Mouse (Mus musculus) frontal cortex, adult 2 months (tissue): ENCODE data around the gene Mrpl22. TPM values are rescaled to one million over a fixed set of nuclear protein-coding genes. Genes with fewer than 3 reads are reported as not detected.
A peak's percentile ranks its signal among the peaks of the same experiment; 100 is the strongest.

ENCODE experiments used
- DNase-seq, 2 experiments: peaks; one replicate each; pipeline ENCODE4 v3.0.0; 2022; ENCODE audit warnings: low spot score in 1 of 2; ENCODE audit errors: extremely low spot score in 1 of 2
- polyA plus RNA-seq: library from polyadenylated mRNA; depleted of rRNA; stranded (reverse); fragments of >200 nt; gene quantifications from 2 replicates; pipeline ENCODE4 v1.2.3, GENCODE M21; 2012; rRNA removed

Gene Mrpl22
- 45.4 and 58.9 TPM in 2 replicates for polyA plus RNA-seq

GRCm38 (mm10) chr11:58171459-58172091, at the start of gene Mrpl22:
Gene Mrpl22 (plus strand): TSS chr11:58171661.
- peak; percentile 91 to 99 for DNase-seq

DNA sequence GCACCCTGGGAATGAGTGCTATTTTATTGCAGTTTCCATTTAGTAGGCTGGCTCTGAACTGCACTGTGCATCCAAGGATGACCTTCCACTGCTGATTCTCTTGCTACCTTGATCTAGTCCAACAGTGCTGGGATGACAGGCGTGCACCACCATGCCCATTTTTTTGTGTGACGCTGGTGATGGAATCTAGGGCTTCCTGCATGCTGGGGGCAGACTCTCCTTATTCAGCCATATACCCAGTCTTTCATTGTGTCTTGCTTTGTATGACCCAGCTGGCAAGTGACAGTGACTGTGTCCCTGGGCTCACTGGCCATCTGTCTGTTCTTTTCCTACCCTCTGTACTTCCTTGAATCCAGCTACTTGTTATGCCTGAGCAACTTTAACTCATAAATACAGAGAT, 47.8 kb upstream of the Mrpl22 start:
- no peak for DNase-seq

DNA sequence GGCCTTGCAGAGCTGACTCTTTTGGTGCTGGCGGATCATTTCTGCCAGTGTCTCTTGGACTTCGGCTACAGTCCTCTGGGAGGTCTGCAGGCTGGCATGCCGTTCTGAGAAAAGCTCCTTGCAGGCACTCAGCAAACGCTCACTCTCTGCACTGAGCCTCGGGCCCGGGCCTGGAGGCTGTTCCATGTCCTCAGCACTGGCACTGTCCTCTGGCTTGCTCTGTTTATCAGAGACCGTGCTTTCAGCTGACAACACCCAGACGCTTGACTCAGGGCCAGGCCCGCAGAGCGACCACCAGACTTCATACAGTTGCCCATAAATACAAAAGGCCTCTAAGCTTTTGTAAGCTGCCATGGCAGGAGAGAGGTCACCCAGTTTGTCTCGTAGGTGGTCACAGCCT, 46.4 kb upstream of the Mrpl22 start:
- no peak for DNase-seq

- peak in 1 of 2 experiments; percentile 52 for DNase-seq
These were observed 44.9 kb upstream of the Mrpl22 start for GRCm38 (mm10) chr11:58126397-58127160.

GRCm38 (mm10) chr11:58127544-58127943, 43.9 kb upstream of the Mrpl22 start:
- no peak for DNase-seq

GRCm38 (mm10) chr11:58129302-58129843, 42.1 kb upstream of the Mrpl22 start:
- DNase-seq, result no peak

- DNase-seq, result no peak
These were observed 39.4 kb upstream of the Mrpl22 start for GRCm38 (mm10) chr11:58132026-58132425.

DNA sequence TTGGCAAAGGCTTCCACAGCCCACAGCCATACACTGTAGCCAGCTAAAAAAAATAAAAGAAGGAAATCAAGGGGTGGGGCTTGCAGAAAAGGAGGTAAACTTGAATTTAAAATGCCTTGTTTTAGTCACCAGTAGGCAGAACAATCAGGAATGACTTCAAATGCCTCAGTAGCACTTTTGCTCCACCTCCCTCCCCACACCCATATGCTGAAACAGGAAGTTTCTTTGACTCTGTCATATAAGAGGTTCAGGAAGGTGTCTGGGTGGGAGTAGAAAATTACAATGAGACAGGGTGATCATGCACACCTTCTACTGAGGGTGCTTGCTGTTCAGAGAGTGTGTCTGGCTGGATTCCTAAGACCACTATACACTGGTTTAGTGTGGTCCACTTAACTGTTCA, 36.6 kb upstream of the Mrpl22 start:
- no peak for DNase-seq

DNA sequence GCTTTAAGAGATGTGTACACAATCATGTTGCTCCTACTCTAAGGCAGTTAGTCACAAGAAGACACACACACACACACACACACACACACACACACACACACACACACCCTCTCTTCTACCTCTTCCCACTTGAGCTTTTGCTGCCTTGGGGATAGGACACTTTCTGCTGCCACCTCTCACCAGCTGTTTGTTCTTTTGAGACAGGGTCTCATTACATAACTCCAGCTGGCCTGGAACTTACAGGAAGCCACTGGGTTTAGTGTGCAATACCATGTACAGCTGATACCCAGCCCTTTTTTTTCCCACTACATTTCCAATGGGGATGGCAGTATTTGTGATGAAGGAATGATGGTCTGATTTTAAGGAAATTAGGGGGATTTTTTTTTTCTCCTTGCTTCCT, 36.2 kb upstream of the Mrpl22 start:
- no peak for DNase-seq

DNA sequence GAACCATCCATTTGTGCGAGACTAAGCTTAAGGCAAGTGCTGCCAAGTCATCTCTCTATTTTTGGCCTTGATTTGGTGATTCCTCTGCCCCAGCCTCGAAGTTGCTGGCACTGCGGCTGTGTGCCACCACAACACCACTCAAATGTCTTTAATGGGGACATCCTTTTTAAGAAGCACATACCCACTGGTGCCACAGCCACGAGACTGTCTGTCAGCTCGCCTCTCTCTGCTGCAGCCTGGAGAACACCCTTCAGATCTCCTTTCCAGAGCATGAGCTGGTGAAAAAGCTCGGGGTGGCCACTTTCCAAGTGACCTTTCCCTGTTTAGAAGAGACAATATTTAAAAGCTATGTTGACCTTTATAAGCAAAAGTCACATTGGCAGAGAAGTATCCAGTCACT, 34.8 kb upstream of the Mrpl22 start:
- DNase-seq, result no peak

DNA sequence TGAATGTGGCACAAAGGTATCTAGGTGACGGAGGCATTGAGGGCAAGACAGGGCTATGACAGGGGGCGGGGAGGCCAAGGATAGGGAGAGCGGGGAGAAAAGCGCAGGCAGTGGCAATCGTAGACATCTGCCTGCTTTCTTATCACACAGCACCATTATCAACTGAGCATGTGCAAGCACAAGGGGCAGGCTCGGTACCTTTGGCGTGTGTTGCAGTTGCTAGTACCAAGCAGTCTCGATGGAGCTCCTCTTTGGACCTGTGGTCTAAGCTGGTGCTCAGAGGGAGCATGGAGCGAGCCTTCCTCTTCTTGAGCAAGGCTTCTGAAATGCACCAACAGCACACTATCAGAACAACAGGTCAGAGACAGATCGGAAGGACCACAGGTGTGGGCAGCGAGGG, 32.6 kb upstream of the Mrpl22 start:
- DNase-seq, result no peak

DNA sequence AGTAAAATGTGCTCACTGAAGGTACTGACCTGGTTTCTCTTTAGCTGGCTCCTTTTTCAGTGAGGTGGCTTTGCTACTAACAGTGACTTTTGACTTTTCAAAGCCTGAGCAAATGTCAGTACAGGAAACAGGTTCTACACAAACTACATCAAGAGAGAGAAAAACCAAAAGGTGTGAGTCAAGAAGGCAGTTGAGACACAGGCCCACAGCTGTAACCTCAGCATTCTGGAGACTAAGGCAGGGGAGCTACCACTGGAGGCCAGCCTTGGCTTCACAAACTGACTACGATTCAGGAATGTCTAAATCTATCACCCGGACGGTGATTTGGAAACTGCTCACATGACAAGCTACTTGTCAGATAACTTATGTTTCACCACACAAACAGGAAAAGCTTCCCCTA, 32.0 kb upstream of the Mrpl22 start:
- no peak for DNase-seq

DNA sequence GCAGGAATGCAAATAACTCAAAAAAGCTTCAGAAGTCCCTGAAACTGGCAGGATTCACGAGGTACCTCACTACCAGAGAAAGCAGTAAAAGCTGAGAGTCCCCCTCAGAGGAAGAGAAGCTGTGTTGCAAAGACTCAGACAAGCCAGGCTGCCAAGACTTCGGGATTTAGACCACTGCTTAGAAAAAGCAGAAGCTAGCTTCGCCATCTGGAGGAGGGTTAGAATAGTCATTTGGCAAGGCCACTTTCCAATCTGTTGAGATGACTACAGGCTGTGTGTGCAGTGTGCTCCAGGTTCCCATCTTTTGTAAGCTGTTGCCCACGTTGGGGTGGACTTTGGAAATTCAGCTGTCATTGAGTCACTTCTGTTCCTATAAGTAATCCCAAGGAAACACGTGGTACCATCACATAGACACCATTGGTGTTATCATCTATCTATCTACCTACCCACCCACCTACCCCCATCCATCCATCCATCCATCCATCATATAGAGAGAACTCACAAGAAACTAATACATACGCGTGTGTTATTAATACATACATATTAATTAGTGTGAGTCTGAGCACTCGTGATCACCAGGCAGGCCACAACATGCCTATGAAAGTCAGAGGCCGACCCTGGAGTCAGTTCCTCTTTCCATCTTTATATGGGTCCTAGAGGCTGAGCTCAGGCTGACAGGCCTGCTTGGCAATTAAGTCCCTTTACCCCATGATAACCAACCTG, 27.6 kb upstream of the Mrpl22 start:
- DNase-seq, result peak; percentile 53 to 68

DNA sequence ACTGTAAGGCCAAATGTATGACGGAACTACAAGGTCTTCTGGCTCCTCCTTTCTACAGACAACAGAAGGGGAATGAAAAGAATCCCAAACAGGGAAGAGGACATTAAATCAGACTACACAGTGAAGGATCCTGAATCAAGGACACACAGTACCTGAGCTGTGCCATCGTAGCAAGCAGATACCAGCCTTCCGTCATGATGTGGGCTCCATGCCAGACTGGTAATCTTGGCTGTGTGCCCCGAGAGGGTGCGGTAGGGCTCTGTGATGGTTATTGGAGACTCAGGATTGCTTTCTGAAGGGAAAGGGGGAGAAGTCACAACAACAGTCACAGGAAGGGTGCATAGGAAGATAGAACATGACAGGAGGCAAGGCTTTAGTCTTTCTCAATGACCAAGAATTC, 25.2 kb upstream of the Mrpl22 start:
- no peak for DNase-seq

GRCm38 (mm10) chr11:58155458-58155857, 16.0 kb upstream of the Mrpl22 start:
- DNase-seq, result no peak

- no peak for DNase-seq
These were observed 14.6 kb upstream of the Mrpl22 start for GRCm38 (mm10) chr11:58156871-58157270.

DNA sequence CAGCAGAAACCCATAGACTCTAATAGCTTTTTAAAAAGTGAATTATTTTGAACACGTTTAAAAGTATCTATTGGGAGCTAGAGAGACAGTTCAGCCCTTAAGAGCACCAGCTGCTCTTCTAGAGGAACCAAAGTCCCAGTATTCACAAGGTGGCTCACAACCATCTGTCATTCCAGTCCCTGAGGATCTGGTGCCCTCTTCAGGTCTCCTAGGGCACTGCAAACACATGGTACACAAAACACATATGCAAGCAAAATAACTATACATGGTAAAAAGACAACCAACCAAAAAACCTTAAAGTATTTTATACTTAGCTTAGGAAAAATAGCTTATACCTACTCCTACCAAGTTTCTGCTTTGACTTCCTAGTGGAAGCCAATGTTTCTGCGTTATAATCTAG, 6.4 kb upstream of the Mrpl22 start:
- no peak for DNase-seq

- DNase-seq, result no peak
These were observed 3.7 kb upstream of the Mrpl22 start for GRCm38 (mm10) chr11:58167822-58168166.

DNA sequence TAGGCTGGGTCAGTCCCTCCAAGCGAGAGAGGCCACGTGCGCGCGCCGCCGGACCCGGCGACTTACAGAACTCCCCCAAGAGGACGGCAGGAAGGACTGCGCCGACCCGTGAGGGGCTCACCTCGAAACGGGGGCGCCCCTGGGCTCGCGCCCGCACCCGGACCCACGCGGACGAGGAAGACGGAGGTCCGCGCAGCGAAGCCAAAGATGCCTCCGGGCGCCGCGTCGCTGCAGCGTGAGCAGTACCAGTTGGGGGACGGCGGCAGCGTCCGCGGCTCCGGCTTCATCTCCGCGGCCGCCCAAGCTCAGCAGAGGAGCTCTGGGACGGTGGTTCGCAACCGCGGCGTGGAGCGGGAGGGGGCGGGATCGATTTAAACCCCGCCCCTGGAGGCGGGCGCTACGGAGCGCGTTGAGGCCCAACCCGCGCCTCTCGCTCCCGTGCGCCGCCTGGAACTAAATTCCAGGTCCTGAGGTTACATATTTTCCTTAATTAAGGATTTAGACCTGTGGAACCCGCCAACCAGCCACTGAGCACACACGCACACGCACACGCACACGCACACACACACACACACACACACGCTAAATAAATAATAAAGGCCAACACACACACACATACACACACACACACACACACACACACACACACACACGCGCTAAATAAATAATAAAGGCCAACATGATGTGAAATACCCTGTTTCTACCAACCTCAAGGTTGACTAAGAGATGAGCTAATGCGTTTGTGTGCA, 3.1 kb upstream of the Mrpl22 start, which contains the start of gene Gemin5:
TSS of gene Gemin5 (minus strand) at position 373 of the 749 bp plus-strand sequence.
- peak; percentile 64 to 86 for DNase-seq

DNA sequence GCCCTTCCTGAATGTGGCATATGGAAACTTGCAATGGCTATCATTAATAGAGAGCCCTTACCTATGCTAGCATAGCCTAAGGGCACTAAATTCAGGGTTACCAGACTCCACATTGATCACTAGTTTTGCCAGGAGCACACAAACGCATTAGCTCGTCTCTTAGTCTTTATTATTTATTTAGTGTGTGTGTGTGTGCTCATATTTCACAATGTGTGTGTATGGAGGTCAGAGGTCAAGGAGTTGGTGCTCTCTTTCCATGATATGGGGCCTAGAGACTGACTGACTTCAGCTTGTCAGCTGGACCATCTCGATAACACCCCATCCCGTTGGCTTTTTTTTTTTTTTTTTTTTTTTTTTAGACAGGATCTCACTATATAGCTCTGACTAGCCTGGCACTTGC, 1.8 kb upstream of the Mrpl22 start:
- no peak for DNase-seq

DNA sequence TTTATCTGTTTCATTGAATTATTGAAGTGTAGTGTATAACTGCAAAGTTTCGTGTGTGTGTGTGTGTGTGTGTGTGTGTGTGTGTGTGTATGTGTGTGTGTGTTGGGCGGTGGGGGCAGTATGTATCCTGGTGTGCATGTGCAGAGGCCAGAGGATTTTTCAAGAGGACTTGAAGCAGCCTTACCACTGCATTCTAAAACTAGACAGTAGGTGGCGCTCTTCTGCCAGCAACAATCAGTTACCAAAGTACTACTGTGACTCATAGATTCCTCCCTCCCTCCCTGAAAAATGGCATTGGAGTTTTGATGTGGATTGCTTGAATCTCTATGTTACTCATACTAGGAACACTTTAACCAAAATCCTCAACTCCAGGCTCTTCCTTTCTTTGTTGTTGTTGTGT, 8.1 kb downstream of the Mrpl22 start:
- peak; percentile 79 to 96 for DNase-seq
